8 mouse cellular contexts compared by ENCODE assay signal in the genomic region with DNA sequence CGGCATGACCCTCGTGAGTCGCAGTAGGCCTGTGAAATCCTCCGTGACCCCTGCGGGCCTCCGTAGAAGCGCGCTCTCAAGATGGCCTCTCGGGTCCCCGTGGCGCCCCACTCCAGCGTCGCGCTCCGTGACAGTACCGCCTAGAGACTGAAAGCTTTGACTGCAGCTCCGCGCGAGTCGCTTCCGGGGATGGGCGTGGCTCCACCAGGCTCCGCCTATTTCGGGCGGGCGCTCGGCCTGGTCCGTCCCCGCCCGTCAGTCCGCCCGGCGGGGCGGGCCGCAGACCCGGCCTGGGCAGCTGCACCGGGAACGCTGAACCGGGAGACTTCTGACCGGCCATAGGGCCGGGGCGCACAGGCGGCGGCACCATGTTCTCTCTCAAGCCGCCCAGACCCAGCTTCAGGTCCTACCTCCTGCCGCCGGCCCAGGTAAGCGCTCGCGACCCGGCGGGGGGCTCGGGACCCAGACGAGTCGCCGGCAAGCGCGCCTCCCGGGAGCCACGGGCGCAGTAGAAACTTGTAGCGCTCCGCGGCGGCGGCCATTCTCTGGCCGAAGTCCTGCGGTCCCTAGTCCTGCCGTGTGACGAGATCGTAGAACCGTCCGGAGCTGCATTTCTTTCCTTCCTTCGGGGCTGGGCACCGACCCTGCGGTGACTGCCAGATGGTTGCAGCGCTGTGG. TPM values are rescaled to one million over a fixed set of nuclear protein-coding genes. Genes with fewer than 3 reads are reported as not detected.
DNase-seq lines count a peak whose midpoint lies in the region; ATAC-seq lines count a peak whose summit lies in the region.

A gene (plus strand): TSS at position 240 of the 678 bp plus-strand sequence.

- WGBS in hindbrain, embryonic 16.5 days = 0% methylated on average over 73 of the region's 77 CpGs
- WGBS in macrophage (ENCODE audit: missing documents) = 1% methylated on average over 70 of the region's 77 CpGs

- H3K27ac ChIP-seq in hindbrain, embryonic 16.5 days (ENCODE audit: low read depth, low read length) = peak within 1 kb of the TSS; percentile 73
- peak within 1 kb of the TSS; percentile 84 for H3K27ac ChIP-seq in macrophage

- peak within 1 kb of the TSS; percentile 76 for H3K4me2 ChIP-seq in hindbrain, embryonic 16.5 days (ENCODE audit: low read length)

- H3K4me1 ChIP-seq in hindbrain, embryonic 16.5 days (ENCODE audit: control insufficient read depth, insufficient read depth, low read depth, low read length) = peaks cover 8% of the 10 kb centered on the region

- H3K36me3 ChIP-seq in hindbrain, embryonic 16.5 days (ENCODE audit: control insufficient read depth, insufficient read depth, low read length) = no peaks in the 10 kb centered on the region
- H3K36me3 ChIP-seq in macrophage (ENCODE audit: inconsistent target) = peaks cover 7% of the 10 kb centered on the region; the same call in 1 of the 2 replicates

- peaks cover 48% of the 10 kb centered on the region for H3K79me2 ChIP-seq in macrophage (ENCODE audit: inconsistent target)

- H3K27me3 ChIP-seq in hindbrain, embryonic 16.5 days (replicated peaks; ENCODE audit: control insufficient read depth, insufficient read depth, low read length) = no peaks in the 10 kb centered on the region

- no peaks in the 10 kb centered on the region for H3K9me3 ChIP-seq in hindbrain, embryonic 16.5 days (ENCODE audit: control insufficient read depth, low read length)

- peak; percentile 87 for DNase-seq in WW6 (ENCODE audit: low read depth, low spot score)
- peak; percentile 98 to 99 for DNase-seq in cerebellum, postnatal 4 days (ENCODE audit: low spot score in 2 of 2)
- peak; percentile 98 for DNase-seq in gastrocnemius, adult 18-20 months (ENCODE audit: low spot score)
- DNase-seq in left cerebral cortex, adult 18-20 months (ENCODE audit: low spot score in 2 of 2) = peak; percentile 97 to 99
- DNase-seq in right cerebral cortex, adult 18-20 months = peak; percentile 97
- peak; percentile 95 for DNase-seq in urinary bladder, postnatal 10 days (ENCODE audit: low spot score)

- peak within 1 kb of the TSS; percentile 71 for H3K9ac ChIP-seq in hindbrain, embryonic 16.5 days (ENCODE audit: low read depth, low read length)

- peak; percentile 99 for ATAC-seq in hindbrain, embryonic 16.5 days

- H3K4me3 ChIP-seq in hindbrain, embryonic 16.5 days (ENCODE audit: low read length) = peak within 1 kb of the TSS; percentile 63
- H3K4me3 ChIP-seq in macrophage (ENCODE audit: inconsistent target) = peak within 1 kb of the TSS; percentile 94

RNA-seq across cellular contexts. Expression of the gene that starts here (rescaled TPM):
- 10 to 100 TPM; 17.3 to 19.0 TPM for total RNA-seq in gastrocnemius, adult 18-20 months (2021)
- polyA plus RNA-seq in hindbrain, embryonic 16.5 days (2015; fragmentation: Nextera tagmentation; extraction: Ambion mirVana) = 10.4 and 12.2 TPM in 2 replicates
- 10 to 100 TPM; 16.3 to 17.4 TPM for total RNA-seq in left cerebral cortex, adult 18-20 months (2021)
- total RNA-seq in macrophage (2018; cell fraction: chromatin; rRNA removed) = 100 to 1,000 TPM in 10 of 26 experiments, 10 to 100 TPM in 16; 31.9 to 180 (median 88.4) TPM
- 10 to 100 TPM; 13.9 to 50.6 (median 29.3) TPM for total RNA-seq in macrophage (2018; cell fraction: cytosol; rRNA removed)
- 100 to 1,000 TPM in 2 of 26 experiments, 10 to 100 TPM in 24; 19.5 to 134 (median 44.8) TPM for total RNA-seq in macrophage (2018; cell fraction: nucleus; rRNA removed)
- polyA plus RNA-seq in macrophage (2018) = 25.6 to 41.0 TPM (median 25.9 TPM) in 3 replicates

Comparison
In these comparisons a context has a peak if more than half of its experiments do, and no peak if none do; other contexts are left out.
1. Peak in every context shown above with its lines: DNase-seq, ATAC-seq, H3K4me3 ChIP-seq and H3K27ac ChIP-seq.